Mouse (Mus musculus) gastrocnemius, adult 8-10 months (tissue): Measurements from ENCODE around the gene R3hdm4. TPM values are rescaled to one million over a fixed set of nuclear protein-coding genes. Genes with fewer than 3 reads are reported as not detected.
"Not testable (repeated sequence)": the region's sequence is repeated elsewhere in the genome, so short reads cannot be mapped to it uniquely, and the experiment has no call there.

Source experiments
- DNase-seq, 2 experiments: peaks; one replicate each; pipeline ENCODE4 v3.0.0; 2022; ENCODE audit warnings: low spot score in 2 of 2
- total RNA-seq, 4 experiments: library from RNA; stranded (reverse); gene quantifications; 2 replicates each; pipeline ENCODE4 v1.2.4; 2022

The R3hdm4 gene
- total RNA-seq, result 100 to 1,000 TPM; 124 to 137 (median 129) TPM

DNA sequence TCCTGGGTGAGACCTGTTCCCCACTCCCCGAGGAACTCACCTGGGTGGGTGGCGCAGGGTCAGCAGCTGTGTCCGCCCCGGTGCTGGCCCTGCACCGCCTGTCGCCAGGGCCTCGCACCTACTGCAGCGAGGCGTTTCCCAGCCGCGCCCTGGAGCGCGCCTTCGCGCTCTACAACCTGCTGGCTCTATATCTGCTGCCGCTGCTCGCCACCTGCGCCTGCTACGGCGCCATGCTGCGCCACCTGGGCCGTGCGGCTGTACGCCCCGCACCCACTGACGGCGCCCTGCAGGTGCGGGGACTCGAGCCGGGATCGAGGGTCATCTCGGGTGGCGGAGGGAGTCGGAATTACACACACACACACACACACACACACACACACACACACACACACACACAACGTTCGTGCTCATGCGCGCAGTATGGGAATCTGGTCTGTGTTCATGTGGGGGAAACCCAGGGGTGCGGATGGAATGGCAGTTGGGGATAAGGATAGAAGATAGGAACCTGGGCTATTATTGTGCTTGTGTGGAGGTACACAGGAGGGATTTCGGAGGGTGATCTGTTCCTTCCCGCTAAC, at the start of gene R3hdm4:
TSS of gene R3hdm4 (minus strand) at position 251 of the 578 bp plus-strand sequence.
- no peak for DNase-seq

DNA sequence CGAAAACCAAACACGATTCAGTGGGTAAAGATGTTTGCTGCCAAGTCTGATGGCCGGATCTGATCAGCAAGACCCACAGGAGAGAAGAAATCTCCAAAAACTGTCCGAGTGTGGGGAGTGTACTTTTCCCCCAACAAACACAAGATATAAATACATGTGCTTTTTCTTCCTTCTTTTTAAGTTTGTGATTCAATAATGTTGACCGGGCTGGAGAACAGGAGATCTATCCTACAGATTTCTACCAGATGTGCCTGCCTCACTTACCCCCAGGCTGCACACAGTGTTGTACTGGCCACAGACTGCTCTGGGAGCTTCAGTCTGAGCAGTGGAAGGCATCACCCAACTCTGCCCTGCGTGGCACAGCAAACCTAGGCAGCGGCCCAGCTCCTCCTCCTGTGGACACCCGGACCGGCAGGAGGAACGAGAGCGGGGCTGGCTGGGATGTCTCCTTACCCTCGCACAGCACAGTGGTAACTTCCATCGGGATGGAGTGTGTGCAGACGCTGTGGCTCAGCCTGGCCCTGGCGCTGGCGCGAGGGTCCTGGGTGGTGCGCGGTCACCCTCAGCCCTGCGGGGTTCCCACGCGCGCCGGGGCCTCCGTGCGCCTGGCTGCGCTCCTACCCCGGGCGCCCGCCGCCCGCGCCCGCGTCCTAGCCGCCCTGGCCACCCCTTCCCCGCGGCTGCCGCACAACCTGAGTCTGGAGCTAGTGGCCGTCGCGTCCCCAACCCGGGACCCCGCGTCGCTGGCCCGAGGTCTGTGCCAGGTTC, 49.6 kb upstream of the R3hdm4 start, which contains the start of gene Grin3b:
TSS of gene Grin3b (plus strand) at position 301 of the 768 bp plus-strand sequence.
- no peak for DNase-seq

DNA sequence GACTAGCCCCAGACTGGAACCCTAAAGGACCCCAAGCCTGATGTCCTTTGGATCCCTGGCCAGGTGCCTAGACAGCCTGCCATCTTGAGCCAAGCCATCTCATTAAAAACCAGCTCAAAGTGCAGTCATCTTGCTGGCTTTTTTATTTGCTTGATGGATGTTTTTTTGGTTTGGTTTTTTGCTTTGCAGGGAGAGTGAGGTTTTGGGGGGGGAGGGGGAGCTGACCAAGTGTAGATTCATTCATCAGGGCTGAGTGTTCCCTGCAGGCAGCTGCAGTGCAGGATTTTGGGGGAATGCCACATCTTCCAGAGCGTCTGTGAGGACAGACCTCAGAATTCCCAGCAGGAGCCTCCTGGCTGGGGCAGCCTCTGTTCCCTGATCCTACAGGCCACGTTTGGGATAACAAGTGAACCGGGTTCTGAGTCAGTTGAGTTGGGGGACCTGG, 48.1 kb upstream of the R3hdm4 start:
- no peak for DNase-seq

DNA sequence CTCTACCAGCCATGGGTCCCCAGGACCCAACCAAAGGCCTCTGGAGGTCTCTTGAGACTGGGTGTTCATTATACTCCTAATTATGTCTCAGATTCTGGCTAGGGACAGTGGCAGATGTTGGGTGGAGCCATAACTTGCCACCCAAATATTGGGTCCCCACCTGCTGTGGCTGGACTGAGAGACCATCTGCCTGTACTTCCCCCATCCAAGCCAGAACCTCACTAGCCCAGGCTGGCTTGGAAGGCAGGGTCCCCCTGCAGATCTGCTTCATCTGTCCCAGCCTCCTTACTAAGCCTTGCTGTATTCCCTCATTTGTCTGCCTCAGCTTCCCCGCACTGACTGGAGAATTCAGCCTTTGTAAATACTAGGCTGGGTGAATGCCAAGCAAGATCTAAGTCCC, 47.2 kb upstream of the R3hdm4 start:
- no peak for DNase-seq

DNA sequence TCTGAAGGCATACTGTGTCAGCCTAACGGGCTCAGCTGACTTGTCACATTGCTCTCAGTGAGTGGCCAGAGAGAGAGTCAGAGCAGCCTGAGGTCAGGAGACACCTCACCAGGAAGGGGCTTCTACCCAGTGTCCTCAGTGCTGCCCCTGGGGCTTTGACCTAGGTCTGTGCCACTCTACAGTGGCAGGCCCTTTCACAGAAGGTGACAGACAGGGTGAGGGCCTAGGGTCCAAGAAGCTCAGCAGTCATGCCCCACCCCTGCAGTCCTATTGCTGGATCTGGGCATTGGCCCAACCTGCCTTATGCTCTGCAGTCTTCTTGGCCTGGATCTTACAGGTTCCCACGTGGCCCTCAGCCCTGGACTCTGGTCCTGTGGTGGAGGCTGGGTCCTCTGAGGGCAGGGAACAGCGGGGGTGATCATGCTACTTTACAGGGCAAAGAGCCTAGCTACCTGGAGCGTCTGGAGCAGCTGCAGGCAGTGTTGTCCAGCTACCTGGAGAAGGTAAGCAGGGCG, 45.9 kb upstream of the R3hdm4 start:
- peak in 1 of 2 experiments; percentile 59 for DNase-seq

DNA sequence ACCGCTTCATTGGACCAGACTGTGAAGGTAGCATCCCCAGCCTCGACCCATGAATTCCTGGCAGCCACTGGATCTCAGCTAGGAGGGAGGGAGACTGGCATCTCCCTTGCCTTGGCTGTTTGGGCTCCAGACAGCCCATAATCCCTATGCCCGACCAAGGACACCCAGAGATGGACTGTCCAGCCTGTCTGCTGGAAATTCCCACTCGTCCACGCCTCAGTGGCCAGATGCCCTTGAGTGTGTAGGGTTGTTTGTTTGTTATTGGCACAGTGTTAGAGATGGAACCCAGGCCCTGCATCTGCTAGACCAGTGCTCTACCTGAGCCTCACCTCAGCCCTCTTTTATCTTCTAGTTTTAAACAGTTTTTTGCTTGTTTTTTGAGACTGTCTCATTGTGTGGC, 44.3 kb upstream of the R3hdm4 start:
- DNase-seq, result no peak

DNA sequence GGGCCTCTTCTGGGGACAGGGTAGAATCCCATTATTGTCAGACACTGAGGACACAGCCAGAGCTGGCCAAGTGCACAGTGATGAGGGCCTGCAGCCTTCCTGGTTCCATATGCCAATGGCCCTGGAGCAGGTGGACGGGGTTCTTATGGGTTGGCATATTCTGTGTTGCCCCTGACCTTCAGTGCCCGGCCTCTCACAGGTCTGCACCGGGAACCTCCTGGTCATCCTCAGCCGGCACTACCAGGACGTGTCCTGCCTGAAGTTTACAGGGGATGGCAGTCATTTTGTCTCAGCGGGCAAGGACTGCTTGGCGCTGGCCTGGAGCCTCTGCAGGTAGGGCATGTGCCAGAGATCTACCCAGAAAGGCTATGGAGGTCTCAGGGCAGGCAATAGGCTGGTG, 43.7 kb upstream of the R3hdm4 start:
- no peak for DNase-seq

DNA sequence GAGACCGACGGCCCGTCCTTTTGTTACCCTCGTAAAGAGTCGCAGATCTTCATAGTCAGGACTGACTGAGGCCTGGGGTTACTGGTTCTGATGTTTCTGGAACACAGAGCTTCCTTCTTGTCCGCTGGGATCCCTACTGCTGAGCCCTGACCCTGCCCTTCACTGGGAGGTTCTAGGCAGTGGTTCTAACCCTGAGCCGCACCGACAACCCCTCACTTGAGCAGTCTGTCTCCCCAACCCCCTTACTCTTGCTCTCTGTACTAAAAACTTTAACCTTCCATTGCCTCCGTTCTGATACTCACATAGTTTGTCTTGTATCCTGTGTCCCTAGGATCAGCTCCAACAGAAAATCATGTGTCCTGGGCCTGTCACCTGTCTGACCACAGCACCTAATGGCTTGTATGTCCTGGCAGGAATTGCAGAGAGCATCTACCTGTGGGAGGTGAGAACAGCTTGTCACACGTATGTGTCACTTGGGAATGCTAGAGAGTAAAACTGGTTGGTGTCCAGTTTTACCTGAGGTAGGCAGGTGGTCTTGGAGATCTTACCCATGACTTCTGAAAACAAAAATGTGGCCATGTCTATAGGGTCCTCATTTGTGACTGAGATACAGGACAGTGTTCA, 39.8 kb upstream of the R3hdm4 start:
- DNase-seq, result no peak

DNA sequence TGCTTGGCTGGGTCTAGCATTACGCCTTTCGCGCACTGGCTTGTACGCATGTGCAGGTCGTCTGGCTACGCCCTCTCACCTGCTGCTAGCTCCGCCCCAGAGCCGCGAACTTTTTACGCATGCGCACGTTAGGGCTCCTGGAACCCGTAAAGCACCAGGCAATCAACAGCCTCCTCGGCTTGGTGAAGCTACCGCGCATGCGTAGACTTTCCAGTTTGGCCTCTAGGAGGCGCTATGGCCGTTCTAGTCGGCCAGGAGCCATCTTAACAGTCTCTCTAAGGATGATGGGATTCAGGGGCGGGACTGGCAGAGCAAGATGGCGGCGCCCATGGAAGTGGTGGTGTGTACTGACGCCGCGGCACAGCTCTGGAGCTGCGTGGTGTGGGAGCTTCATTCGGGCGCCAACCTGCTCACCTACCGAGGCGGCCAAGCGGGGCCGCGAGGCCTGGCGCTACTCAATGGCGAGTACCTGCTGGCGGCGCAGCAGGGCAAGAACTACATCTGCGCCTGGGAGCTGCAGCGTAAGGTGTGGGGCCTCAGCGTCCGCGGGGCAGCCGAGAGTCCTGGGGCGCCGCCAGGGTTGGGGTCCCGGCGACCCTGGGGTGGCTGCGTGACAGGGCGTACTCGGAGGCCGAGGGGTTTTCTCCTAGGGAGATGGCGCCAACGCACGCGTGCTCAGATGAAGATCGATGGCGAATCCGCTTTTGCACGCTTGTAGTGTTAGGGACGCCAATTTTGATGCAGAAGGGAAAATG, 39.0 kb upstream of the R3hdm4 start, which contains the start of gene Wdr18:
TSS of gene Wdr18 (plus strand) at position 306 of the 755 bp plus-strand sequence.
- DNase-seq, result peak; percentile 98 to 99

DNA sequence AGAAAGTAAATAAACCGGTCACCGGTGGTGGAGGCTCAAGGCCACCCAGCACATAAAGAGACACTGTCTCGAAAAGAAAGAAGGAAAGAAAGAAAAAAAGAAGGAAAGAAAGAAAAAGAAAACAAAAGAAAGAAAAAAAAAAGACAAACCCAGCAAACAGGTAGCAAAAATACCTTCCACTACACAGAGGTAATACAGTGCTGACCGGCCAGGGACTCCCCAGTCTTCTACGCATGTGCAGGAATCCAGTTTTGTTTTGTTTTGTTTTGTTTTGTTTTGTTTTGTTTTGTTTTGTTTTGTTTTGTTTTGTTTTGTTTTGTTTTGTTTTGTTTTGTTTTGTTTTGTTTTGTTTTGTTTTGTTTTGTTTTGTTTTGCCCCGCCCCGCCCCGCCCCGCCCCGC, 38.4 kb upstream of the R3hdm4 start:
- not testable (repeated sequence) for DNase-seq

DNA sequence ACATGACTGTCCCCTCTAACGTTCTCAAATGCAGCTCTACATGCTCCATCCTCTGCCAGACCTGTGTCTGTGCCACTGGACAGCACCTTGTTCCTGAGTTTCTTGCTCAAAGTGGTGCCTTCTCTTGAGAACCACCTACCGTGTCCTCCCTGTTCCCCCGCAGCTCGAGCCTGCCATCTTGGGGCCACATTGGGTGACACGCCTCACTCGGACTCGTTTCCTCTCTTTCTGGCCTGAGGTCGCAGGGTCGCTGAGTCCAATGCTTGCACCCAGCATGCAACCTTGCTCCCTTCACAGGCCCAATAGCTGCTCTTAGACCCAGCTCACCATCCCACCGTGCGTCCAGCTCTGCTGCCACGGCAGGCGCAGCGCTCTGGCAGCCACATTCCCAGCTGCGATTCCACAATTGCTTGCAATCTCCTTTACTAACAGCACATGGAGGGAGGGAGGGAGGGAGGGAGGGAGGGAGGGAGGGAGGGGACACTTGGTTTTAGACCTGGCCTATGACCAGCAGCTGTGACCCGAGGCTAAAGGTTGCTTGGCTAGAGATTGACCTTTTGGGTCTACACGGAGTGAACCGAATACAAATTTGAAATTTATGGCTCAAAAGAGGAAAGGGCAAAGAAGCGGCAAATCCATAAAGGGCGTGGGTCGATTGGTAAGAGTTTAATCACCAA, 37.3 kb upstream of the R3hdm4 start:
- peak; percentile 63 to 67 for DNase-seq

DNA sequence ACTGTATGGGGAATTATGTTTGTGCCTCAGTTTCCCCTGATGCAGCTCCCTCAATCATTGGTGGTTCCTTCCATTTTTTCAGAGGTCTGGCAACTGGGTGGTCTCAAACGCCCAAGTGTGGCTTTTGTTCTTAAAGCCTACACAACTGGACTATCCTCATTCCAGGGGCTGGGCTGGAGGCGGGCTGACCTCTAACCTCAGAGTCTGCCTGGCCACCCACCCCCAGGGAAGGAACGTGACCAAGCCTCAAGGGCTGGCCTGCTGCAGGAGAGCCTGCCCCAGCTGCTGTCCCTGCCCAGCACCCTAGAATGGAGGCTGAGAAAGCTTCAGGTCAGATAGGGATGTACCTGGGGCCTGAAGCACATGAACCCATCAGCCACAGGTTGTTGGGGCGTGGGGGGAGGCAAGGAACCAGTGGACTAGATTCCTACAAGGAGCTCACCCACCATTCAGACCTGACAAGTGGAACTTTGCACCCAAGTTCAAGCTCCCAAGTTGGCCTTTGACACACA, 35.7 kb upstream of the R3hdm4 start:
- DNase-seq, result no peak

DNA sequence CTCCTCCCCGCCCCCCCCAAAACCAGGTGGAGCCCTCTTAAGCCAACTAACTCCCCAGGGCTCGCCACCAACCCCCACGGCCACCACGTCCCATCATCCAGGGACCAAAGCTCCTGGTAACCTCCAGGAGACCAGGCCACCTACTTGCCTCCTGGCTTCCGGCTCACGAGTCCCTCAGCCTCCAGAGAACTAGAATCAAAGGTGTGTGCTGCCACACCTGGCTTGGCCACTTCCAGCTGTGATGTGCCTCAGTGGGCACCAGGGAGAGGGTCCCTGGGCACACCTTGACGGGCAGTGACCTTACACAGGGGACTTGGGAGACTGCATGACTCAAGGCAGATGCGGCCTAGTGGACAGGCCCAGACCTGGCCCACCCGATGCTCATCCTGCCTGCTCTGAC, 34.7 kb upstream of the R3hdm4 start:
- DNase-seq, result no peak

DNA sequence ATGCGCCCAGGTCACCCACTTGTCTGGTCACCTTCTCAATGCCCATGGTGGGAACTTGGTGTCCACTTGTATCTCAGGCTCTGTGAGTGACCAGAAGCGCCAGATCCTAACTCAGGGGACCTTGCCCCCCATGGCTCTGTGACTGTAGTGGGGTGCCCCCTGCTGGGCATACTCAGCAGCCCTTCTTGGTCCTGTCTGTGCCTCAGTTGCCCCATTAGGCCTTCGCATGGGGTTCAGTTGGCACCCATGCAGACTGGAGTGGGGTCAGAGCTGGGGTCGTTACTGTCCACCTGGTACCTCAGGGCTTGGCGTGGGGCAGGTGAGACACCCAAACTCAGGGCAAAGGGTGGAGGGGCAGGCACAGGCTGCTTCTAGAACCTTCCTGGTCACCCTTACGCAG, 32.9 kb upstream of the R3hdm4 start:
- DNase-seq, result no peak

DNA sequence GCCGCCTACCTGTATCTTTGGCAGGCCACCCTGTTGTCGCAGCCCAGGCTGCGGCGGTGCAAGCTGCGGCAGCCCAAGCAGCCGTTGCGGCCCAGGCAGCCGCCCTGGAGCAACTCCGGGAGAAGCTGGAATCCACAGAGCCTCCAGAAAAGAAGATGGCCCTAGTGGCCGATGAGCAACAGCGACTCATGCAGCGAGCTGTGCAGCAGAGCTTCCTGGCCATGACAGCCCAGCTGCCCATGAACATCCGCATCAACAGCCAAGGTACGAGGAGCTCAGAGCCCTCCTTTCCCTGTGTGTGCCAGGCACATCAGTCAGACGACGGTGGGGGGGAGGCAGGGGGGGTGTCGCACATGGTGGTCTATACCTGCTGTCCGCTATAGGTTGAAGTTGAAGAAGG, 29.7 kb upstream of the R3hdm4 start:
- no peak for DNase-seq

DNA sequence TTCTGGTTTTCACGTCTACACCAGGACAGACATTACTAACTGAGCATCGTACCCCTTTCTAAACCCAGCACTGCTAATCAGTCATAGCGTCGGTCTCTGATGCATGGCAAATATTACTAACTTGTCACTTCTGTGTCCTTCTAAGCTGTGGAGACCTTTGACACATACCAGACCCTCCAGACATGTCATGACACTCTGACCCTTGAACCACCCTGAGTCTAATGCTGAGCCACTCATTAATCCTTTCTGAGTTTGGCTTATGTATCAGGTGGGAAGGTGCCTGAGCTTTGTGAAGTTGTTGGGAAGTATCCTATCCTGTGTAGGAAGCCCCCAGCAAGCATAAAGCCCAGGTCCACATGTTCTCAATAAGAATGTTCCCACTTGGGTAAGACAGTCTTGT, 28.9 kb upstream of the R3hdm4 start:
- no peak for DNase-seq

DNA sequence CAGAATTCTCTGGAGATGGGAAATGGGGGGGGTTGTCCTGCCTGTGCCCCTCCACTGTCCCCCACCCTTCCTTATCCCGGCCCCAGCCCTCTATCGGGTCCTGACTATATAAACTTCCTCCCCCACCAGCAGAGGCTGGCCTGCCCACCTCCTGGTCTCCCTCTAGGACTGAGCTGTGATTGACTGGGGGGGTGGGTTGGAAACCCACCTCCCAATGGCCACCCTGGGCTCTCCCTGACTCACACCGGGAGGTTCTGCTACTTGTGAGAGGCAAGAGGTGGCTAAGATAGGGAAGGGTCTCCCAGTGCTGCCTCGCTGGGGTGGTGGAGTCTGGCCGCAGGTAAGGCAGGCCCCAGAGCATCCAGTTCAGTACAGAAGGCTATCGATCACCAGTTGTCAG, 26.5 kb upstream of the R3hdm4 start:
- no peak for DNase-seq

DNA sequence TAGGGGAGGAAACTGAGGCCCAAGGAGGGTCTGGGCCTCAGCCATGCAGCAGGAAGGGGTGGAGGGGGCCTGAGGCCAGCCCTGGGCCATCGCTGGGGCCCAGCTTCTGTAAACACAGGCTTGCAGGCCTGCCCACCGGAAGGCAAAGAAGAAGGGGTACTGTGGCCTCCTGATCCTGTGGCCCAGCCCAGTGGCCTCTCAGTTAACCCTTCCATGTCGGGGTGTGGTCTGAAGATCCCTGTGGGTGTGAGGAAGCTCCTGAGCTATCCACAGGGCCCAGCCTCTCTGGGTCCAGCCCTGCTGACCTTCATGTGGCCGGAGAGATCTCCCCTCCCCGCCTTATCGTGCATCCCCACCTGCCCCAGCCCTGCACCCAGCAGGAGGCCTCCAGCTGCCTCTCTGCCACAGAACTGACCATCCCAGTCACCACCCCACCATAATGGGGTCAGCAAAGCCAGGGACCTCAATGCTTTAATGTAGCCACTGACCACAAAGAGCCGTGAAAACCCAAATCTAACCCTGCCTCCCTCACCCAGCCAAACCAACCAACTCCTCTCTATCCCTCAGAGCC, 25.8 kb upstream of the R3hdm4 start:
- DNase-seq, result no peak

DNA sequence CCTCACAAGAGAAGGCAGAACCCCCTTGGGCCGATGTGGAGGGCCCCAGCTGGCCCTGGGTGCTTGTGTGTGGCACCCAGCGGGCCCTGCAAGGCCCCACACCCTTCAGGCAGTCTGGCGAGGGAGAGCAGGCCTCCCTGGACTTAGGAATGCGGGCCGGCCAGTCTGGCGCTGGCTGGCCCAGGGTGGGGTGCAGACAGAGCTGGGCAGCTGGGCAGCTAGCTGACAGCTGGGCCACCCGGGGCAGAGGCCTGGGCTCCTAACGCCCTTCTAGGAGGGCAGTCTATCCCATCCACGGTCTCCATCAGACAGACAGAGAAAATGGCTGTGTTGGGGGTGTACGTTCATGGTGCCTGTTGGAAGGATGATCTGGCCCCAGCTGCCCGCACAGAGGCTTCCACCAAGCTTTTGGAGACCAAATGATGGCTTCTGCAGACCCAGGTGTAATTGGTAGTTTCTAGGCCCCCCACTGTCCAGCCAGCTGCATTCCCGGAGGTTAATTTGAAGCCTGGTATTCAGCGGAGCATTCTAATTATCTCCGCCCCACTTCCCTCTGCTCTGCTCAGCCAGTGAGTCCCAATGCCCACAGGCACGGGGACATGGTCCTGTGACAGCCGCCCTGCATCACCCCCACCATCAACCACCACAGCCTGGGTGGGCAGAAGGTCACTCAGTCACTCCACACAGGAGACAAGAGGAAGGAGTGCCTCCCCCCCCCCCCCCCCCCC, 24.7 kb upstream of the R3hdm4 start:
- no peak for DNase-seq

DNA sequence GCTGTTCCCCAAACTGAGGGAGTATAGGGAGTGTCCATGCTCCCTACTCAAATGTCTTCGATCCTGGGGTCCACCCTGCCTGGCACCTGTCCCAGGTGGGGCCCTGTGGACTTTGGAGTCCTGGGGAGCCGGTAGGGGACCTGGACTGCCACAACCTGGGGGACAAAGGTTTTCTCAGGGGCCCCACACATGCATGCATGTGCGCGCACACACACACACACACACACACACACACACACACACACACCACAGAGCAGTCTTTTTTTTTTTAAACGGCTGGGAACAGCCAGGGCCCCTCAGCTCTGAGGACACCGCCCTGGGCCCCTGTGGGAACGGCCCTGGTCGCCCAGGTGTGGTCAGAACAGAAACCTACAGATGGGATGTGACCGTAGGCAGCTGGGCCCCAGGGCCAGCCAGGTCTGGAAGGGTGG, 22.5 kb upstream of the R3hdm4 start:
- DNase-seq, result no peak
